7 mouse cellular contexts compared by ENCODE assay signal in the genomic region with DNA sequence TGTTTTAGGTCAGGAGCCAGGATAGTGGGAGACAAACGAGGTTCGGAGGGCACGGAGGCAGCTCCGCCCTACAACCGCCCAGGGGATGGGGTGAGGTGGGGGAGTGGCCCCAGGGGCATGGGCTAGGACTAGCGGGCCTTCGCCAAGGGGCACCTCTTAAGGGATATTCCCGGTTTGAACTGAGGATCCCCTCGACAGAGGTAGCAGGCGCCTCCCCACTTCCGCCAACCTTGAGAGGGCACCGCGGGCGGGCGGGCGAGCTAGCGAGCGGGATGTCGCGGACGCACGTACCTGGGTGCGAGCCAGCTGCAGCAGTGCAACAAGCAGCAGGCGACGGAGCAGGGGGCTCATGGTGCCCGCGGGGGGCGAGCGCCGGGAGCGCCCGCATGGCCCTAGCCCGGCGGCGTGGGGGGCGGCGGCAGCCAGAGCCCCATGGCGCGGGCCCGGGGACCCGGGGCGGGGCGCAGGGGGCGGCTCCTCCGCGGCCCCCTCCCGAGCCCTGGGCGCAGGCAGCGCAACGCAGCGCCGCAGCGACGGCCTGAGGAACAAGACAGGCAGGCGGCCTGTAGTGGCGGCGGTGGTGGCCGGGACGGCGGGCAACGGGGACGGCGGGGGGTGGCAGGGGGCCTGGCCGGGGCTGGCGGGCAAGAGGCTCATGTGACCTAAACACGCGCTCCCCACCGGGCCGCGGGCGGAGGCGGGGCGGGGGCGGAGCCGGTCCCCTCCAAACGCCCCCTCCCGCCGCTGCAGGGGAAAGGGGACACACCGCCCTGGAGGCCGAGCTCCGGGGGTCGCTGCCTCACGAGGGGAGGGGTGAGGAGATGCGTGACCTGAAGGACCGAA. TPM values are rescaled to one million over a fixed set of nuclear protein-coding genes. Genes with fewer than 3 reads are reported as not detected.
DNase-seq lines count a peak whose midpoint lies in the region; ATAC-seq lines count a peak whose summit lies in the region.

Gene Vegfb (minus strand): TSS at position 591 of the 843 bp plus-strand sequence.

- H3K27me3 ChIP-seq in hindbrain, embryonic 16.5 days (replicated peaks; ENCODE audit: control insufficient read depth, insufficient read depth, low read length) = no peaks in the 10 kb centered on the region

- H3K9ac ChIP-seq in hindbrain, embryonic 16.5 days (ENCODE audit: low read depth, low read length) = peak within 1 kb of the TSS; percentile 98

- peak within 1 kb of the TSS; percentile 84 for H3K4me3 ChIP-seq in hindbrain, embryonic 16.5 days (ENCODE audit: low read length)

- H3K27ac ChIP-seq in hindbrain, embryonic 16.5 days (ENCODE audit: low read depth, low read length) = peak within 1 kb of the TSS; percentile 89

- H3K9me3 ChIP-seq in hindbrain, embryonic 16.5 days (ENCODE audit: control insufficient read depth, low read length) = no peaks in the 10 kb centered on the region

- peak; percentile 73 to 78 for DNase-seq in cerebellum, postnatal 14 days
- peak; percentile 48 to 60 for DNase-seq in gastrocnemius, adult 8-10 months (ENCODE audit: low spot score in 2 of 2)
- peak; percentile 73 for DNase-seq in left cerebral cortex, postnatal 4 days
- peak; percentile 61 to 62 for DNase-seq in spleen, postnatal 36 days (ENCODE audit: low spot score in 2 of 2)

- peak; percentile 49 for ATAC-seq in activated CD4-positive, CD25-positive, alpha-beta regulatory T cell, adult 4 months
- peak; percentile 32 for ATAC-seq in hindbrain, embryonic 16.5 days
- peak; percentile 38; the same call in 1 of the 2 replicates for ATAC-seq in megakaryocyte-erythroid progenitor cell, adult 5-6 weeks (replicated peaks; ENCODE audit: low FRiP score, low TSS enrichment, poor library complexity, severe bottlenecking)

- H3K4me2 ChIP-seq in hindbrain, embryonic 16.5 days (ENCODE audit: low read length) = peak within 1 kb of the TSS; percentile 95

- H3K36me3 ChIP-seq in hindbrain, embryonic 16.5 days (ENCODE audit: control insufficient read depth, insufficient read depth, low read length) = peaks cover 10% of the 10 kb centered on the region

- WGBS in hindbrain, embryonic 16.5 days = under 1% methylated on average over 57 of the region's 85 CpGs

- H3K4me1 ChIP-seq in hindbrain, embryonic 16.5 days (ENCODE audit: control insufficient read depth, insufficient read depth, low read depth, low read length) = peaks cover 23% of the 10 kb centered on the region

- intact Hi-C loops in left cerebral cortex, postnatal 4 days (cut with DNase I) = no loop called here

RNA-seq across cellular contexts. Expression of gene Vegfb, which starts in this region (rescaled TPM):
- 1 to 10 TPM; 2.5 to 2.6 TPM for polyA plus RNA-seq in activated CD4-positive, CD25-positive, alpha-beta regulatory T cell, adult 4 months (2017; shearing (Covaris generic))
- total RNA-seq in gastrocnemius, adult 8-10 months (2022) = 100 to 1,000 TPM; 167 to 187 (median 183) TPM
- 49.6 and 71.2 TPM in 2 replicates for polyA plus RNA-seq in hindbrain, embryonic 16.5 days (2015; fragmentation: Nextera tagmentation; extraction: Ambion mirVana)
- 10 to 100 TPM; 74.4 to 80.7 TPM for total RNA-seq in left cerebral cortex, postnatal 4 days (2021)
- 56.3 and 71.4 TPM in 2 replicates for total RNA-seq in megakaryocyte-erythroid progenitor cell, adult 5-6 weeks (2014; fragmentation: Nextera tagmentation)
- total RNA-seq in megakaryocyte-erythroid progenitor cell, adult 5-6 weeks (2017) = 13.2 and 16.9 TPM in 2 replicates

Comparison
In these comparisons a context has a peak if more than half of its experiments do, and no peak if none do; other contexts are left out.
1. Peak in every context shown above with its lines: DNase-seq, ATAC-seq, H3K4me3 ChIP-seq and H3K27ac ChIP-seq.
2. RNA of gene Vegfb (polyA plus RNA-seq): 49.6 to 71.2 TPM in hindbrain, embryonic 16.5 days; 2.5 to 2.6 TPM in activated CD4-positive, CD25-positive, alpha-beta regulatory T cell, adult 4 months; every median in the first group is over 10 times any median in the second.